Mouse (Mus musculus): ENCODE data around the gene Tgds. TPM values are rescaled to one million over a fixed set of nuclear protein-coding genes. Genes with fewer than 3 reads are reported as not detected.
"Not testable (repeated sequence)": the region's sequence is repeated elsewhere in the genome, so short reads cannot be mapped to it uniquely, and the experiment has no call there.

Gene Tgds
- total RNA-seq, 2 experiments from 2014 or later: 4.6 to 6.2 TPM

GRCm38 (mm10) chr14:118136744-118137452 is 4.3 kb upstream of the Tgds start, which contains the start of gene Gpr180:
Gene Gpr180 (plus strand): TSS chr14:118137158.
- DNase-seq: peak; percentile 95

GRCm38 (mm10) chr14:118131931-118132641 is 469 bp downstream of the Tgds start:
- DNase-seq: no peak

DNA sequence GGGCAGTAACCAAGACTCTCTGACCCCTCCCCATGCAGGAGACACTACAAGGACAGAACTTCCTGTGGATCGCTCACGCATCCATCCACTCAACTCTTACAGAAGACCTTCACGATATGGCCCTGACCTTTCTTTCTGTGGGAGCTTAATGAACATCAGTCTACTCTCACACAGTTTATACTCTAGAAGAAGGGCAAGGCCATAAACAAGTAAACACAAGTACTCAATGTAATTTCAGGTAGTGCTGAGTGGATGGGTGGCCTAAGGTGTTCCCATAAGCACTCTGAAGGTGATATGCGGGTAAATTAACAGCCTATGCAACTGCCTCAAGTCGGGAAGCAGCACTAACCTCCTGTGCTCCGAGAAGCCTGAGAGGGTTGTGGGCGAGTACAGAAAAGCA is 1.1 kb downstream of the Tgds start:
- no peak for DNase-seq

GRCm38 (mm10) chr14:118126301-118126700 is 6.3 kb downstream of the Tgds start:
- DNase-seq: no peak

- DNase-seq: no peak
Measured at GRCm38 (mm10) chr14:118124771-118125170, 7.8 kb downstream of the Tgds start.

- no peak for DNase-seq
Measured at GRCm38 (mm10) chr14:118124129-118124528, 8.4 kb downstream of the Tgds start.

- DNase-seq: no peak
Measured at GRCm38 (mm10) chr14:118113116-118113515, 19.4 kb downstream of the Tgds start.

GRCm38 (mm10) chr14:118107479-118107878 is 25.1 kb downstream of the Tgds start:
- DNase-seq: not testable (repeated sequence)

- no peak for DNase-seq
Measured at GRCm38 (mm10) chr14:118101227-118101990, 31.1 kb downstream of the Tgds start.

DNA sequence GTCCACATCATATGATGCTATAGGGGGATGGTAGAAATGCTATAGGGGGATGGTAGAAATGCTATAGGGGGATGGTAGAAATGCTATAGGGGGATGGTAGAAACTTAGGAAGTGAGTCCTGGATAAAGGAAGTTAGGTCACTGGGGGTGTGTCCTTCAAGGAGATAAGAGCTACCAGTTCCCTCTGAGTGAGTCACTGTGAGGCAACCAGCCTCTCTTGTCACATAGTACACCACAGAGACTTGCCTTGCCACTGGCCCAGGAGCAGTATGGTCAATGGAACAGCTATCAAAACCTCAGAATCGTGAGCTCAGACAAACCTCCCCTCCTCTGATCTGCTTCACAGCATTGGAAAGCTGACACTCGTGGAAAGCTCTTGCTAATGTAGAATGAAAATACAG is 34.3 kb downstream of the Tgds start:
- no peak for DNase-seq

GRCm38 (mm10) chr14:118089806-118090392 is 42.7 kb downstream of the Tgds start:
- DNase-seq: no peak

- peak; percentile 89 for DNase-seq
Measured at GRCm38 (mm10) chr14:118089215-118089805, 43.2 kb downstream of the Tgds start.

DNA sequence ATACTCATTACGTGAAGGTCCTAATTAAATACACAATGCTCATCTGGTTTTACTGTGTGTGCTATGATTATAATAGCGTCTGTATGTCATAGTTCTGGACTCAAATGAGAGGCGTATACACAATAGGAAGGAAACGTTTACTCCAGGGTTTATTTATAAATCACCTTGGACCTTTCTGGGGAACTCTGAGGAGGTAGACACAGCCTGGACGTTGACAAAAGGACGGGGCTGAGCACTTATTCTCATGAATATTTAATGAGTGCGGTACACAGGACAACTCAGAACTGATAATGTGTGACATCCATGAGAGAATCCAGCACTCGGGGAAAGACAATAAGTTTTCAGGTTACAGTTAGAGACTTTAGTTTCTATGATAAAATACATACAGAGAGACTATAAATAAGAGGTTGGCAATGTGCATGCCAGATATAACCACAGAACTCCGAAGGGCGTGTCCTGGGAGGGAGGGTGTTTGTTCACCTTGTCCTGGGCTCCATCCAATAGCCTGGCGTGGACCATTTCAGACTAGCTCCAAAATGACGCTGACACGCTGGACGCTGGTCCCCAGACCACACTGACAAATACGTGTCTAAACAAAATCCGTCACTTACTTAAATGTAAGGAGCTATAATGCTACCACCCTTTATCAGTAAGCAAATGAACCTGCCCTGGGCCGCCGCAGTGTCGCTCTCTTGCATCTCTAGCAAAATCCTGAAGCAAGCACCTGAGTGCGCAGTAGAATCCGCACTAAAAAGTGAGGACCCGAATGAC is 43.9 kb downstream of the Tgds start:
- peak; percentile 11 for DNase-seq

- DNase-seq: no peak
Measured at GRCm38 (mm10) chr14:118086271-118087035, 46.1 kb downstream of the Tgds start.

- DNase-seq: no peak
Measured at GRCm38 (mm10) chr14:118083851-118084250, 48.7 kb downstream of the Tgds start.

GRCm38 (mm10) chr14:118080606-118081005 is 51.9 kb downstream of the Tgds start:
- no peak for DNase-seq

DNA sequence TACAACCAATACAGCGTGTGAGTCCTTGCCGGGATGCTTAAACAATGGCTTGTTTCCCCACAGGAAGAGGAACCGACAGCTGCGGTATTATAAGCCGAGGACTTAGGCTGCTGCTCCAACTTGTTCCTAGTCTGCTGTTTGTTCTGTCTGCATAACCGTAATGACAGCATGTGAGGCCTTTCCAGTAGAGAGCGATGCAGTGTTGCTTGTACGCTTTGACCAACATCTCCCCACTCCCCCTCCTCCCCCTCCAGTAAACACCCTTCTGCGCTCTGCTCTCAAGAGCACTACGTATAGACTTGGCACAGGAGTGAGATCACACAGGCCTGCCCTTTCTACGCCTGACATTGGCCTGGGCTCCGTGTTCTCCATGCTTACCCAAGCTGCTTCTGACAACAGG is 62.5 kb downstream of the Tgds start:
- DNase-seq: no peak

- DNase-seq: peak; percentile 10
Measured at GRCm38 (mm10) chr14:118069439-118070079, 63.0 kb downstream of the Tgds start.

Data from gastrocnemius, postnatal 25 days (tissue).